Mouse (Mus musculus) kidney, embryonic 16.5 days (tissue): ENCODE data around the gene Ntmt1. TPM values are rescaled to one million over a fixed set of nuclear protein-coding genes. Genes with fewer than 3 reads are reported as not detected.

Experiments
- ATAC-seq: fragments of 200-750 bp; cut with Nextera tagmentation; 2 replicates; pipeline ENCODE4 v1.8.0; 2017; ENCODE audit warnings: moderate TSS enrichment; ENCODE audit not compliant: low FRiP score, low TSS enrichment
- H3K27ac ChIP-seq: fragments of 300-500 bp; sonication (generic); 2 replicates; pipeline ENCODE4 v1.5.1; 2014; ENCODE audit warnings: low read length
- H3K27me3 ChIP-seq: fragments of 300-500 bp; sonication (generic); 2 replicates; pipeline ENCODE4 v1.6.1; 2014; ENCODE audit warnings: low read length, control low read depth, mixed read lengths; ENCODE audit not compliant: insufficient read depth
- H3K36me3 ChIP-seq: fragments of 300-500 bp; sonication (generic); 2 replicates; pipeline ENCODE4 v1.6.1; 2014; ENCODE audit warnings: low read length, control low read depth, mixed read lengths; ENCODE audit not compliant: insufficient read depth
- H3K4me1 ChIP-seq: fragments of 300-500 bp; sonication (generic); 2 replicates; pipeline ENCODE4 v1.6.1; 2014; ENCODE audit warnings: low read length, control low read depth, mixed read lengths; ENCODE audit not compliant: insufficient read depth
- H3K4me2 ChIP-seq: fragments of 300-500 bp; sonication (generic); replicated peaks from 2 replicates; pipeline ENCODE4 v1.6.1; 2014; ENCODE audit warnings: low read depth, low read length
- H3K4me3 ChIP-seq: fragments of 300-500 bp; sonication (generic); 2 replicates; pipeline ENCODE4 v1.5.1; 2014; ENCODE audit warnings: mild to moderate bottlenecking, low read length
- H3K9ac ChIP-seq: fragments of 300-500 bp; sonication (generic); replicated peaks from 2 replicates; pipeline ENCODE4 v1.6.1; 2014; ENCODE audit warnings: low read length
- H3K9me3 ChIP-seq: fragments of 300-500 bp; sonication (generic); 2 replicates; pipeline ENCODE4 v1.6.1; 2016; ENCODE audit warnings: low read length, control low read depth
- WGBS: fragments of 180-500 bp; shearing (Covaris S2); extraction: QIAGEN DNeasy Blood & Tissue Kit; methylation state at CpG from one replicate; pipeline ENCODE4 v1.1.7; 2014; 5-methylcytosine and 5-hydroxymethylcytosine counted together
- polyA plus RNA-seq: library from polyadenylated mRNA; unstranded; fragments of >200 nt; fragmentation: Nextera tagmentation; extraction: Ambion mirVana; gene quantifications from 2 replicates; pipeline ENCODE4 v1.2.1, GENCODE M21; 2015

The Ntmt1 gene
- polyA plus RNA-seq, 1 experiment from 2014 or later: 94.9 TPM

DNA sequence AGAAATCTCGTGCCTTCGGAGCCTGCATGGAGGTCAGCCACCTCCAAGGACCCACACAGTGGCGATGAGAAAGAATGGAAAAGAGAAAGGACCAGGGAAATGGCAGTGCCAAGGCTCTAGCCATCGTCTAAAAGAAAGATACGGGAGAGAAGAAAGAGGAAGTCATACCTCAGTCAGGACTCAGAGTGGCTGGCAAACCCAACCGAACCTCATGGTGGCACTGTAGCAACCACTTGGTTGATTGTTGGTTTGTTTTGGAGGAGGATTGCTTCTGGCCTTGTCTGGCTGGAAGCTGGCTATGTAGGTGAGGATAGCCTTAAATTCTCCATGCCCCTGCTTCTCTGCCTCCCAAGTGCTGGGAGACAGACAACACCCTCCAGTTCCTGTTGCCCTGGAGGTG lies 38.4 kb upstream of the Ntmt1 start:
- Histone ChIP-seq H3K4me2 (no peak overlapping the region), H3K27me3 (no peaks in the 10 kb centered on the region), H3K4me3 (no peak overlapping the region), H3K9me3 (peaks cover 2% of the 10 kb centered on the region; the same call in 1 of the 2 replicates), H3K27ac (no peak overlapping the region), H3K4me1 (peaks cover 33% of the 10 kb centered on the region), H3K36me3 (no peaks in the 10 kb centered on the region), H3K9ac (no peak overlapping the region)
- ATAC-seq: no peak
- WGBS: 49% methylated on average over 6 of the region's 6 CpGs

DNA sequence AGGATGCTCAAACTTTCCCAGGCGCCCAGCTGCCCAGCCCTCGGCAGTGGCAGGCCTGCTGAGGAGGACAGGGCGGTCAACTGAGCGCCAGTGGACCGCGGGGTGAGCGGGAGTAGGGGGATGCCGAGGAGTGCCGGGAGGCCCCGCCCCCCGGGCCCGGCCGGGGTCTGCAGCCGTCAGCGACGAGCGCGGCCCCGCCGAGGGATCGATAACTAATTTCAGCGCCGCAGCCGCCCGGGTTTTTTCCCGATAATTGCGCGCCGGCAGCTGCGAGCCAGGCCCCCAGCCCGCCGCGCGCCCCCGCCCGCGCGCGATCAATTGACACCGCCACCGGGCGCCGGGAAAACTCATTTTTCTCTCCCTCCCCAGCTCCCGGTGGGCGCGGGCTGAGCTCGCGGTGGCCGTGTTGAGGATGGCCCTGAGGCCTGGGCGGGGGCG lies 36.2 kb upstream of the Ntmt1 start:
- Histone ChIP-seq H3K4me3 (peak overlapping the region; percentile 39), H3K4me2 (peak overlapping the region; percentile 89), H3K27me3 (no peaks in the 10 kb centered on the region), H3K4me1 (peaks cover 33% of the 10 kb centered on the region), H3K9me3 (no peaks in the 10 kb centered on the region), H3K9ac (peak overlapping the region; percentile 79), H3K27ac (peak overlapping the region; percentile 95), H3K36me3 (no peaks in the 10 kb centered on the region)
- WGBS: under 1% methylated on average over 48 of the region's 51 CpGs
- ATAC-seq: peak; percentile 44; the same call in 1 of the 2 replicates

DNA sequence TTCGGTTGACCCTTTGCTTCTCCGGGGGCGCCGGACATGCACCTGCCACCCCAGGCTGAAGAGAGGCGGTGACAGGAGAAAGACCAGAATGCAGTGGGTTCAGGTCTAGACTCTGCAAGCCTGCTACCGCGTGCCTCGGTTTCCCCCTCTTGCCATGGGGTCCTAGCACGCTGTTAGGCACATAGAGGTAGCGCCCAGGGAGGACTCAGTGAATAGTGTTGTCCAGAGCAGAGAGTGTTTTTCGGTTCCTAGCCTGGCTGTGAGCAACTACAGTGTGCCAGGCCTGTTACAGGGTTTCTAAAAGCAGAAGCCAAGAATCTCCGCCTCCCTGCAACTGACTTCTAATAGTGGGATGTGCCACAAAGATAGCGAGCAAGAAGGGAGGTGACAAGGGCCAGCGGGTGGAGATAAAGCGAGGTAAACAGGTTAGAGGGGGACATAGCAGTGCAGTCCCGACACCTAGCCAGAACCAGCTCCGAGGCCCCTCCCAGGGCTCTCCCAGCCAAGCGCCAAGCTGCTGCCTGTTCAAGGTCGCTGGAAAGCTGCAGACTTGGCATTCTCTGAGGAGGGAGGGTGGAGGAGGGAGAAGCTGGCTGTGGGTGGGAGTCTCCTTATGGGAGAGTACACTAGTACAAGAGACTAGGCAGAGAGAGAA lies 35.7 kb upstream of the Ntmt1 start:
- H3K4me1 ChIP-seq: peaks cover 33% of the 10 kb centered on the region
- H3K9me3 ChIP-seq: no peaks in the 10 kb centered on the region
- peak overlapping the region; percentile 39 for H3K4me3 ChIP-seq
- peak overlapping the region; percentile 95 for H3K27ac ChIP-seq
- peak overlapping the region; percentile 89 for H3K4me2 ChIP-seq
- H3K27me3 ChIP-seq: no peaks in the 10 kb centered on the region
- peak overlapping the region; percentile 79 for H3K9ac ChIP-seq
- no peaks in the 10 kb centered on the region for H3K36me3 ChIP-seq
- WGBS: 7% methylated on average over 19 of the region's 19 CpGs
- peak; percentile 79; the same call in 1 of the 2 replicates for ATAC-seq

DNA sequence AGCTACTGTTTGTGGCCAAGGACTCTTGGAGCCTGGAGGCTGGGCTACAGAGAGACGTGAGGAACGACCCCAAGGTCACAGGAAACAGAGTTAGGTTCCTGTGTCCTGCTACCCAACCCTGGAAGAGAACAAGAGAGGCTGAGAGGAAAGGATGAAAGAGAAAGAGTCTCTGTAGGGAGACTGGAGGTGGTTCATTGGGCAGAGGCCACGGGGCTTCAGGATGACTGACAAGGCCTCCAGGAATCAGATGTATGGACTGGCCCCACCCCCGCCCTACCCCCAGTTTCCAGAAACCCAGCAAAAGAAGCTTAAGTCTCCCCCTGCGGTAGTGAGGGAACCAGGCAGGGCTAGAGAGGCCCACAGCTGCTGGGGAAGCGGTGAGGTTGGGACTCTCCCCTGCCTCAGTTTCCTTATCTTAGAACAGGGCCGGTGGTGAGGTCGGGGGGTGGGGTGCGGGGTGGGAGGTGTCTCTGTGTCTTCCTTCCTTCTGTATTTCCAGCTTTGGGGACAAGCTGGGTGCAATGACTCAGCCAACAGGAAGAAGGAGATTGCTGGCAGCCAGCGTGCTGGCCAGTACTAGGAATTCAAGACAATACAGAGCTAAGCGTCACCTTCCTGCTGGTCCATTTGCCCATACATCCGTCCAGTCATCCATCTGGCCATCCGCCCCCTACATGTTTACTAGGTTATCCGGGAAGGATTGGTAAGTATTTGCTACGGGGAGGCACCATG lies 34.9 kb upstream of the Ntmt1 start:
- no peaks in the 10 kb centered on the region for H3K9me3 ChIP-seq
- no peaks in the 10 kb centered on the region for H3K27me3 ChIP-seq
- H3K4me1 ChIP-seq: peaks cover 33% of the 10 kb centered on the region
- WGBS: 44% methylated on average over 15 of the region's 15 CpGs
- peak overlapping the region; percentile 95 for H3K27ac ChIP-seq
- H3K36me3 ChIP-seq: no peaks in the 10 kb centered on the region
- ATAC-seq: 0 out of 2 replicates have a peak, but pooled peaks have one; percentile 21
- peak overlapping the region; percentile 89; the same call in 1 of the 2 replicates for H3K4me2 ChIP-seq
- H3K4me3 ChIP-seq: no peak overlapping the region
- peak overlapping the region; percentile 79 for H3K9ac ChIP-seq

DNA sequence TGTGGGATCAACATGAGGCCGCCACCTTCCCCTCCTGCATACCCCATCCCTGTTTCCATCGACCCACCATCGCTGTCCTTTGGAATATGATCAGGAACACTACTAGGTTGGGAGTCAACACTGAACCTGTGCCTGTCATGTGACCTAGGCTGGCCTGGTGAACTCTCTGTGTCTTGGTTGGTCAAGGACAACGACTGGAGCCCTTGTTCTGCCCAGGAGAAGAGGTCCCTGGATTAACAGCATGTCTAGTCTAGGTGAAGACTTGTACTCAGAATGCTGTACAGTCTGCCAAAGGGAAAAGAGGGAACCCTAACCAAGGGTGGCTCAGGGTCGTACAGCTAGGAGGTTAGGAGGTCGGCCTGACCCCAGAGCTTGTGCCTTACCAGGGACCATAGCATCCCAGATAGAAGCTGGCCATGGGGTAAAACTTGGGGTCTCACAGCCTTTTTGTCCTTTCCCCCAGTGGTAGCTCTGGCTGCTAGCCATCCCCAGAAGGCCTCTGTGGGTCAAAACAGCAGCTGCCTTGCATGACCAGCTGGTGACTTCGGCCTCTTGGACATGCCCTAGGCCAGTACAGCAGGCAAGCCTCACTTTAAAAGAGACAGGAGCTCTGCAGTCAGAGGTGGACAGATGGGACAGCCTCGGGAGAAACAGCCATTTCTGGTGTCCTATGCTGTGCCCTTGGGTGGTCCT lies 34.2 kb upstream of the Ntmt1 start:
- 76% methylated on average over 8 of the region's 8 CpGs for WGBS
- no peaks in the 10 kb centered on the region for H3K9me3 ChIP-seq
- H3K9ac ChIP-seq: no peak overlapping the region
- H3K4me3 ChIP-seq: no peak overlapping the region
- peaks cover 31% of the 10 kb centered on the region for H3K4me1 ChIP-seq
- no peaks in the 10 kb centered on the region for H3K27me3 ChIP-seq
- peak overlapping the region; percentile 95 for H3K27ac ChIP-seq
- no peaks in the 10 kb centered on the region for H3K36me3 ChIP-seq
- no peak overlapping the region for H3K4me2 ChIP-seq
- no peak for ATAC-seq

DNA sequence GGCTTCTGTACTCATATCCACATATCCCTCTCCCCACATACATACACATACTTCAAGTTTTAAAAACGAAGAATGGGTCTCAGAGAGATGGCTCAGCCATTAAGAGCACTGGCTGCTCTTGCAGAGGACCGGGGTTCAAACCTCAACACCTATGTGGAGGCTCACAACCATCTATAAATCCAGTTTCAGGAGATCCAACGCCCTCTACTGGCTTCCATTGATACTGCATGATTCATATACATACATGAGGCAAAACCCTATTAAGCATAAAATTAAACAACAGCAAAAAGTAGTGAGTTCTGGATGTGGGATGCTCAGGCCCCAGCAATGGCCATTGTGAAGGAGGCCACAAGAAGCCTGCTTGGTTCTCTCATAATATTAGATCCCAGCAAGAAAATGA lies 31.7 kb upstream of the Ntmt1 start:
- Histone ChIP-seq H3K27me3 (no peaks in the 10 kb centered on the region), H3K4me2 (no peak overlapping the region), H3K4me1 (peaks cover 44% of the 10 kb centered on the region), H3K4me3 (no peak overlapping the region), H3K9me3 (no peaks in the 10 kb centered on the region), H3K9ac (no peak overlapping the region), H3K27ac (no peak overlapping the region), H3K36me3 (no peaks in the 10 kb centered on the region)
- no peak for ATAC-seq
- WGBS: 66% methylated on average over 3 of the region's 3 CpGs

DNA sequence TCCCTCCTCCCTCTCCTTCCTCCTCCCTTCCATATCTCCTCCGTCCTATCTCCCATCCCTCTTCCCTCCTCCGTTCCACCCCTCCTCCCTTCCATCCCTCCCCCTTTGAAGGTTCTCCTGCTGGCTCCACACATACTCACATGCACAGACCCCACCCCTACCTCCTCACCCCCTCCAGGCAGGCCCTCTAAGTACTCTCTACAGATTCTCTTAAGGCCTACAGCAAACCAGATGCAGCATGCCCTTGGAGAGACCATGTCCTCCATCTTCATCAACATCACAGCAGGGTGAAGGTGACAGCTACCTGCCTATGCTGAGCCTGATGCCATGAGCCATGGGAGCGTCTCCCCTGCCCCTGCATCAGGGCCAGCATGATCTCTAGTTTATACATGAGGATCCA lies 30.4 kb upstream of the Ntmt1 start:
- no peaks in the 10 kb centered on the region for H3K27me3 ChIP-seq
- no peak overlapping the region for H3K9ac ChIP-seq
- H3K36me3 ChIP-seq: no peaks in the 10 kb centered on the region
- no peak overlapping the region for H3K4me3 ChIP-seq
- H3K9me3 ChIP-seq: no peaks in the 10 kb centered on the region
- ATAC-seq: no peak
- H3K4me2 ChIP-seq: no peak overlapping the region
- WGBS: 80% methylated on average over 3 of the region's 3 CpGs
- peaks cover 32% of the 10 kb centered on the region for H3K4me1 ChIP-seq
- no peak overlapping the region for H3K27ac ChIP-seq

DNA sequence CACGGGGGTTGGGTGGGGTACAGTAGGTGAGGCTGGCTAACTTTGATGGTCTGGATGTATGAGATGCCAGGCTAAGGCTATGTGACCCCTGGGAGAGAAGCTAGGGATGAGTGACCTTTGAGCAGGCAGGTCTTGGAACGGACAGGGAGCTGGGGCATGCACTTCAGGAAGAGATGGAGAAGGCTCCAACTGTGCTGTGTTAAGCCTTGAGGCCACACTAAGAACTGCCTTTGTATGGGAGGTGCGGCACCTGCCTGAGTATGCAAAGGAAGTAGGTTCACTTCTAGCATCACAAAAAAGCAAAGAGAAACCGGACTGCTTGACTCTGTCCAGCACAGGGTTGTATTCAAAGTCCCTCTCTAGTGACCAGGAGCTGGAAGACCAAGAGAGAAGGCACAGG lies 29.4 kb upstream of the Ntmt1 start:
- H3K9ac ChIP-seq: no peak overlapping the region
- H3K27ac ChIP-seq: peak overlapping the region; percentile 63
- peaks cover 26% of the 10 kb centered on the region for H3K4me1 ChIP-seq
- H3K4me2 ChIP-seq: no peak overlapping the region
- H3K36me3 ChIP-seq: no peaks in the 10 kb centered on the region
- ATAC-seq: no peak
- no peaks in the 10 kb centered on the region for H3K27me3 ChIP-seq
- H3K9me3 ChIP-seq: no peaks in the 10 kb centered on the region
- WGBS: 75% methylated on average over 4 of the region's 4 CpGs
- no peak overlapping the region for H3K4me3 ChIP-seq

DNA sequence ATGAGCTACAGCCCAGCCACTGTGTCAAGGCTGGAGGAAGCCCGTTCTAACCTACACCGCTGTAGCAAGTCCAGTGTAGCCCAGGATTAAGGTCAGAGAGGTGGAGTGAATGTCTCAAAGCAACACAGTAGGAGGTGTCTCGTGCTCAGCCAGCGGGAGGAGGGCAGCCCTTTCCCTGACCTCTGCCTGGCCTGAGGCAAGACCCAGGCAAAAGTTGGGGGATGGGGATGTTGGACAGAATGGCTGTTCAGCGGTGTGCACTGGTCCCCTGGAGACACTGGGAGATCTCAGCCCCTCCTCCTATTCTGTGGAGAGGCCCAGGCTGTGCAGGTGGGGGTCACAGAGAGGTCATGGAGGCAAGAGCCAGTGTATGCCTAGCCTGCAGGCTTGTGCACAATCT lies 28.4 kb upstream of the Ntmt1 start:
- peak; percentile 75 for ATAC-seq
- Histone ChIP-seq H3K4me1 (peaks cover 29% of the 10 kb centered on the region), H3K27ac (peak overlapping the region; percentile 63)

More for the DNA sequence above, 28.4 kb upstream of the Ntmt1 start:
- H3K9me3 ChIP-seq: no peaks in the 10 kb centered on the region
- no peaks in the 10 kb centered on the region for H3K27me3 ChIP-seq
- no peak overlapping the region for H3K4me3 ChIP-seq
- H3K36me3 ChIP-seq: no peaks in the 10 kb centered on the region
- no peak overlapping the region for H3K4me2 ChIP-seq
- 5% methylated on average over 5 of the region's 5 CpGs for WGBS
- peak overlapping the region; percentile 41; the same call in 1 of the 2 replicates for H3K9ac ChIP-seq
